Mouse (Mus musculus) G1E (cell line): ENCODE data around the gene Tmem174. TPM values are rescaled to one million over a fixed set of nuclear protein-coding genes. Genes with fewer than 3 reads are reported as not detected.

Experiments used
- ATAC-seq: 2 replicates; pipeline ENCODE4 v1.8.0; 2016; ENCODE audit warnings: mild to moderate bottlenecking; ENCODE audit not compliant: insufficient number of reproducible peaks, poor library complexity, low FRiP score, severe bottlenecking; ENCODE audit errors: extremely low read depth
- DNase-seq: peaks from one replicate; pipeline ENCODE4 v3.0.0; 2012; ENCODE audit warnings: low spot score
- H3K27me3 ChIP-seq: 2 replicates; pipeline ENCODE4 v1.6.1; 2012; ENCODE audit warnings: mild to moderate bottlenecking, low read length, inconsistent platforms; ENCODE audit not compliant: insufficient read depth
- H3K36me3 ChIP-seq: replicated peaks from 2 replicates; pipeline ENCODE3; 2012; ENCODE audit warnings: mild to moderate bottlenecking, inconsistent platforms
- H3K4me1 ChIP-seq: 2 replicates; pipeline ENCODE4 v1.6.1; 2012; ENCODE audit warnings: low read depth, low read length, inconsistent platforms, mixed read lengths; ENCODE audit not compliant: insufficient read depth
- H3K4me3 ChIP-seq: 2 replicates; pipeline ENCODE4 v1.5.1; 2012; ENCODE audit warnings: low read depth, mild to moderate bottlenecking, inconsistent platforms, low read length, moderate library complexity, mixed read lengths
- H3K9me3 ChIP-seq: replicated peaks from 2 replicates; pipeline ENCODE4 v1.6.1; 2012; ENCODE audit warnings: inconsistent platforms
- CTCF ChIP-seq: IDR thresholded peaks from 2 replicates; pipeline ENCODE4 v1.5.1; 2012; ENCODE audit warnings: low read depth, low read length, inconsistent platforms, mixed read lengths
- GATA1 ChIP-seq: IDR thresholded peaks from 2 replicates; pipeline ENCODE4 v1.6.1; 2012; ENCODE audit warnings: borderline replicate concordance, low read length, inconsistent platforms, mixed read lengths
- GATA2 ChIP-seq: IDR thresholded peaks from 2 replicates; pipeline ENCODE4 v1.6.1; 2012; ENCODE audit warnings: low read depth, low read length, inconsistent platforms, borderline replicate concordance
- POLR2AphosphoS5 ChIP-seq: IDR thresholded peaks from 2 replicates; pipeline ENCODE4 v1.6.1; 2012; ENCODE audit warnings: low read depth, low read length, inconsistent platforms; ENCODE audit not compliant: insufficient replicate concordance
- TAL1 ChIP-seq: conservative IDR thresholded peaks from 2 replicates; pipeline ENCODE4 v1.6.1; 2012; ENCODE audit warnings: low read depth, low read length, inconsistent platforms, mixed read lengths
- polyA plus RNA-seq: library from polyadenylated mRNA; stranded (reverse); fragments of >175 nt; gene quantifications from 2 replicates; pipeline ENCODE4 v1.2.3, GENCODE M21; 2012
- total RNA-seq, 2 experiments: library from RNA; stranded (forward) in 1 of 2; stranded (reverse) in 1 of 2; fragments of 200-1000 nt in 1 of 2; fragments of >200 nt in 1 of 2; fragmentation: Nextera tagmentation in 1 of 2; gene quantifications; 2 replicates each; pipeline ENCODE4 v1.2.3; 2014 to 2017

Tmem174 gene
- total and polyA plus RNA-seq, 3 experiments: 0.16 TPM; not detected in 2

DNA sequence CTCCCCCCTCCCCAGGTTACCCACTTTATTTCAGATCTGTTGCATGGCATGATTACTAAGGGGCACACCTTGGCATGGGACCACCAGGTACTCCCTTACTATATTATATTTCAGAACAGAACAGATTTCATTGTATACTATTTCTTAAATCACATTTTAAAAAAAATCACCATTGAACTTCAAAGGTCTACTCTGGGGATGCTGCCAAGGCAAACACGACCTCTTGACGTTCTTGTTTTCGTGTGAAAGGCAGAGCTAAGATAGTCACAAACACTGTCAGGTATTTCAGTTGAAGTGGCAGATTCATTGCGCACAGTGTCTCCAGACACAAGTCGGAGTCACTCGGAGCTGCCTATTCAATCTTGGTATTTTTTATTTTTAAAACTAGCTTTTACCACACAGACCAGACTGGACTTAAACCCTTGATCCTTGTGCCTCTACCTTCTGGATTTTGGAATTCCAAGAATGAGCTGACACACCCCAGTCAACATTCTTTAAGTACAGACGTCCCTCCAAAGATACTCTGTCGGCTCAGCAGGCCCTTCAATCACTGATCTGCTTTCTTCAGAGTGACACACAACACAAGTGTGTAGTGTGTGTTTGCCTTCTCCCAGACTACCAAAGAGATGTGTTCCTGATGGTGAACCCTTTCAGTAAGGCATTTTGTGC, 14.2 kb downstream of the Tmem174 start:
- no peak overlapping the region for H3K4me3 ChIP-seq
- no peak for ATAC-seq
- no peaks in the 10 kb centered on the region for H3K4me1 ChIP-seq
- TF ChIP-seq GATA1: no peak
- TF ChIP-seq GATA2: no peak
- no peak for TF ChIP-seq CTCF
- TF ChIP-seq POLR2AphosphoS5: no peak
- H3K9me3 ChIP-seq: no peaks in the 10 kb centered on the region
- H3K36me3 ChIP-seq: no peaks in the 10 kb centered on the region
- 0 out of 2 replicates have a peak, but pooled peaks cover 2% of the 10 kb centered on the region for H3K27me3 ChIP-seq
- no peak for DNase-seq

DNA sequence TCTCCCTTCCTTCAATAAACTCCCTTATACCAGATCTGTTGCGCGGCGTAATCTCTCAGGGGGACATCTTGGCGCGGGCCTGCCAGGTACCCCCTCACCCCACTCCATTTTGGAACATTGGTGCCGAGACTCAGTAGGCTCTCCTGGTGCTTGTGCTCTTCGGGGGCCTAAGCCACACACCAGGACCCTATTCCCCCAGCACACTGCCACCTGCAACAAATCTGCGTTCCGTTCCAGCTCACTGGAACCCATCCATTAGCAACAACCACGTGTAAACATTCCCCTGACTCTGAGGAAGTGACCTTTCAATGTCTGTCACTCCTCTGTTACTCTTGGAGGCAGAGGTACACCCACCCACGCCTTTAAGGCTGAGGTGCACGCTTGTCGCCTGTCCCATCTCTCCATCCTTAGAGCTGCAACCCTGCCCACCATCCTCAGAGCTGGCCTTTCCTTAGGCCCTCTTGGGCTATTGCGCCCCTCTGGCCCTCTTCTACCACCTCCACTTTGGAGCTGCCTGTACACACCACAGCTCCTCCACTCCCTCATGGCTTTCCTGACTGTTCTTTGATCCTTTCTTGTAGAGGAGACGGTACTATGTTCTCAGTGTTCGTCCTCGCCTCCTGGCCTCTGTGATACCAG, 19.7 kb downstream of the Tmem174 start:
- Histone ChIP-seq H3K9me3 (no peaks in the 10 kb centered on the region), H3K36me3 (no peaks in the 10 kb centered on the region), H3K27me3 (no peaks in the 10 kb centered on the region), H3K4me3 (no peak overlapping the region), H3K4me1 (no peaks in the 10 kb centered on the region)
- ATAC-seq (no peak), DNase-seq (no peak)
- TF ChIP-seq TAL1 (no peak), POLR2AphosphoS5 (no peak), GATA2 (no peak), GATA1 (no peak), CTCF (no peak)

DNA sequence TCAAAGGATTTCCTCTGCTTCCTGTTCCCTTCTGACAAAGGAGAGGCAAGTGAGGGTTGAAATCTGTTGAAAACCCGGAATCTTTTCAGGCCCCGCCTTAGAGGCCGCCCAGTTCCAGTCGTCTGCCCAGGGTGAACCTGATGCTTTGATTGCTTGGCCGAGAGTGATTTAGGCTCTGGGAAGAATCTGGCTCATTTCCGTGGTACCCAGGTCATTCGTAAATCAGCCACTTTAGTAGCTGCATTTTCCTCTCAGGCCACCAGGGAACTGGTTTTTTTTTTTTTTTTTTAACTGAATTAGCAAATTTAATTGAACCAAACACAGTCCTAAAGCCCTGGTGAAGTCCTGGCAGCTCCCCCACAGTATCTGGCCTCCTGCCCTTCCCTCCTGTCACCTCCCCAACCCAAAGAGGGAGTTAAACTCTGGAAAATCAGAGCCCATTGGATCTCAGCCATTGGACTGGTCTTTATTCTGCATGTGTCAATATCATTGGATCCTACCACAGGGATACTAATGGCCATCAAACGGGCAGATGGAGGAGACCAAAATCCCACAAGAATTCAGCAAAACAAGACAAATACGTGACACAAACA, 29.2 kb downstream of the Tmem174 start:
- no peaks in the 10 kb centered on the region for H3K27me3 ChIP-seq
- H3K36me3 ChIP-seq: no peaks in the 10 kb centered on the region
- H3K9me3 ChIP-seq: 0 out of 2 replicates have a peak, but pooled peaks cover 2% of the 10 kb centered on the region
- TF ChIP-seq GATA2 (no peak), POLR2AphosphoS5 (no peak), TAL1 (no peak), CTCF (no peak), GATA1 (no peak)
- ATAC-seq (no peak), DNase-seq (no peak)
- no peak overlapping the region for H3K4me3 ChIP-seq
- H3K4me1 ChIP-seq: no peaks in the 10 kb centered on the region

DNA sequence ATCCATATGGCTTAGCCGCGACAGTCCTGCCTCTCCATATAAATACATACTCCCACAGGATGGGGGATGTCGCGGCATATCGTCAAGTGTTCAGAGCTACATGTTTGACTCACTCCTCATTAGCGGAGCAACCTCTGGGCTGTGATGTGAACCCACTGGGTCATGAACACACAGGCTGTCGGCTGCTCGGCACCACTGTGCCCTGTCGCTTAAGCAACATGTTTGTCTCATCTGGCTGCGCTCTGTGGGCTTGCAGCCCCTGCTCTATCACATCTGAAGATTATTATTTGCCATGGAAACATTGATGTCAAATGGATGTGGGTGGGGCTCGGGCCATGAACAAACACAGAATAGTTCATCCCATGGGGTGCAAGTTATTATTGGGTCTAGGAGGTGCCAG, 33.4 kb downstream of the Tmem174 start:
- Histone ChIP-seq H3K36me3 (no peaks in the 10 kb centered on the region), H3K4me3 (no peak overlapping the region), H3K4me1 (no peaks in the 10 kb centered on the region), H3K9me3 (0 out of 2 replicates have a peak, but pooled peaks cover 2% of the 10 kb centered on the region), H3K27me3 (no peaks in the 10 kb centered on the region)
- no peak for DNase-seq
- no peak for TF ChIP-seq GATA2
- no peak for TF ChIP-seq CTCF
- TF ChIP-seq GATA1: no peak
- TF ChIP-seq TAL1: no peak
- no peak for TF ChIP-seq POLR2AphosphoS5
- no peak for ATAC-seq

DNA sequence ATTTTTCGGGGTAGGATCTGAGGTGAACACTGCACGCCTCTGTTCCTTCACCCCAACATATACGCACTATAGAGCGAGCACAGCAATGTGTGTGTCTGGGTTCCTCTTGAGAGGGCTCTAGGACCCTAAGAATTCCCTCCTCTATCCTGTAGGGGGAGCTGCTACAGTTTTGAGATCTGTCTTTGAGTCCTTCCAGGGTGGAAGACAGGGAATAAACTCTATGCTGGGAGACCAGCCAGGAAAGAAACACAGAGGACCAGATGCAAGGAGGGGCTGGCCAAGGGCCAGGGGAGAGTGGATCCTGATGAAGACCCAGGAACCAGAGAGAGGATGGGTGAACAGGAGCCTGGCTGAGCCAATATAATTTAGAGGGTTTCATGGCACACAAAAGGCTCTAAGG, 40.5 kb downstream of the Tmem174 start:
- Histone ChIP-seq H3K36me3 (no peaks in the 10 kb centered on the region), H3K27me3 (no peaks in the 10 kb centered on the region), H3K4me3 (no peak overlapping the region), H3K4me1 (no peaks in the 10 kb centered on the region), H3K9me3 (no peaks in the 10 kb centered on the region)
- TF ChIP-seq POLR2AphosphoS5: no peak
- no peak for TF ChIP-seq GATA1
- no peak for TF ChIP-seq TAL1
- TF ChIP-seq CTCF: no peak
- TF ChIP-seq GATA2: no peak
- ATAC-seq (no peak), DNase-seq (no peak)

DNA sequence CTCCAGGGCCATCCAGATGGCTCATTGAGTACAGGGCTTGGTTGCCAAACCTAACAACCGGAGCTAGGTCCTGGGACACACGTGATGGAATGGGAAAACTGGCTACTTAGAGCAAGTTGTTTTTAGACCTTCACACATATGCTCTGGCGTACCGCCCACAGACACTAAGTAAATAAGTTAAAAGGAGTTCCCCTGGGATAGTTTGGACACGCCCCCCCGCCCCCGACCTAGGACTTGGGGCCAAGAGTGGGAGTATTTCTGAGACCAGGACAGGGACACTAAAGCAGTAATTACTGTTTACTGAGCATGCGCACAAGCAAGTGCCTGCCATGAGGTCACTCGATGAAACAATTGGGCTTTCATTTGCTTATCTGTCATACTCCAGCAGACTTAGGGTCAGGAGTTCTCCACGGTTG, 42.5 kb downstream of the Tmem174 start:
- H3K4me3 ChIP-seq: no peak overlapping the region
- no peak for TF ChIP-seq GATA2
- TF ChIP-seq POLR2AphosphoS5: no peak
- TF ChIP-seq GATA1: no peak
- no peak for TF ChIP-seq TAL1
- no peak for TF ChIP-seq CTCF
- no peaks in the 10 kb centered on the region for H3K36me3 ChIP-seq
- ATAC-seq (no peak), DNase-seq (no peak)
- H3K27me3 ChIP-seq: no peaks in the 10 kb centered on the region
- H3K9me3 ChIP-seq: no peaks in the 10 kb centered on the region
- no peaks in the 10 kb centered on the region for H3K4me1 ChIP-seq
